Mouse (Mus musculus) frontal cortex, postnatal 14 days (tissue): ENCODE results near the gene Pkig.
"Not testable (repeated sequence)": the region's sequence is repeated elsewhere in the genome, so short reads cannot be mapped to it uniquely, and the experiment has no call there.

Experiments
- DNase-seq, 2 experiments: peaks; one replicate each; pipeline ENCODE4 v3.0.0; 2022; ENCODE audit warnings: low spot score in 2 of 2

The Pkig gene

GRCm38 (mm10) chr2:163643576-163643971 is 14.6 kb upstream of the Pkig start:
- no peak for DNase-seq

- DNase-seq, result no peak
Observed at GRCm38 (mm10) chr2:163644047-163644446, 14.1 kb upstream of the Pkig start.

- DNase-seq, result peak; percentile 96 to 98
Observed at GRCm38 (mm10) chr2:163644575-163645385, 13.4 kb upstream of the Pkig start, which contains the start of gene Serinc3. Gene Serinc3, minus strand, starts transcription at chr2:163645131.

- no peak for DNase-seq
Observed at GRCm38 (mm10) chr2:163645700-163646460, 12.3 kb upstream of the Pkig start.

- DNase-seq, result no peak
Observed at GRCm38 (mm10) chr2:163646461-163647080, 11.6 kb upstream of the Pkig start.

- not testable (repeated sequence) for DNase-seq
Observed at GRCm38 (mm10) chr2:163655699-163656098, 2.5 kb upstream of the Pkig start.

- no peak for DNase-seq
Observed at GRCm38 (mm10) chr2:163657486-163657885, 700 bp upstream of the Pkig start.

GRCm38 (mm10) chr2:163658941-163659340 is 755 bp downstream of the Pkig start:
- no peak for DNase-seq

GRCm38 (mm10) chr2:163659431-163659830 is 1.2 kb downstream of the Pkig start:
- DNase-seq, result no peak

GRCm38 (mm10) chr2:163660103-163660701 is 2.0 kb downstream of the Pkig start:
- DNase-seq, result no peak

GRCm38 (mm10) chr2:163661371-163661850 is 3.2 kb downstream of the Pkig start:
- DNase-seq, result peak; percentile 49 to 51

- no peak for DNase-seq
Observed at GRCm38 (mm10) chr2:163662076-163662475, 3.9 kb downstream of the Pkig start.

GRCm38 (mm10) chr2:163662698-163663221 is 4.6 kb downstream of the Pkig start:
- no peak for DNase-seq

- no peak for DNase-seq
Observed at GRCm38 (mm10) chr2:163663930-163664329, 5.7 kb downstream of the Pkig start.

GRCm38 (mm10) chr2:163667045-163667444 is 8.9 kb downstream of the Pkig start:
- no peak for DNase-seq

- DNase-seq, result no peak
Observed at GRCm38 (mm10) chr2:163670872-163671594, 12.8 kb downstream of the Pkig start.

GRCm38 (mm10) chr2:163674397-163674796 is 16.2 kb downstream of the Pkig start:
- DNase-seq, result no peak

GRCm38 (mm10) chr2:163675144-163675619 is 17.0 kb downstream of the Pkig start:
- no peak for DNase-seq

GRCm38 (mm10) chr2:163675662-163676061 is 17.5 kb downstream of the Pkig start:
- no peak for DNase-seq

GRCm38 (mm10) chr2:163676321-163676720 is 18.1 kb downstream of the Pkig start:
- no peak for DNase-seq

- no peak for DNase-seq
Observed at GRCm38 (mm10) chr2:163676745-163677144, 18.6 kb downstream of the Pkig start.
